Mouse (Mus musculus): Measurements from ENCODE around the gene Kcng3. TPM values are rescaled to one million over a fixed set of nuclear protein-coding genes. Genes with fewer than 3 reads are reported as not detected.
A peak's percentile ranks its signal among the peaks of the same experiment; 100 is the strongest.

Gene Kcng3
- polyA plus RNA-seq, 1 experiment = 0.25 TPM

GRCm38 (mm10) chr17:83630787-83631678, 662 bp downstream of the Kcng3 start:
- H3K4me3 ChIP-seq (ENCODE audit: low read depth, low read length) = peak overlapping the region; percentile 76
- H3K36me3 ChIP-seq (ENCODE audit: control insufficient read depth, insufficient read depth, low read length) = no peaks in the 10 kb centered on the region
- 3% methylated on average over 108 of the region's 109 CpGs for WGBS
- H3K4me1 ChIP-seq (ENCODE audit: control insufficient read depth, insufficient read depth, insufficient read length, low read length) = peaks cover 10% of the 10 kb centered on the region
- peaks cover 42% of the 10 kb centered on the region for H3K27me3 ChIP-seq (ENCODE audit: control insufficient read depth, insufficient read depth, low read length)
- TF ChIP-seq CTCF (IDR thresholded peaks at IDR 0.05; ENCODE audit: extremely low read depth, insufficient read length, insufficient replicate concordance, low read depth, low read length) (no peak), POLR2A (IDR thresholded peaks at IDR 0.05; ENCODE audit: low read depth, low read length) (no peak)
- H3K27ac ChIP-seq (ENCODE audit: insufficient read depth, low read depth, low read length) = no peak overlapping the region

- Histone ChIP-seq H3K27ac (ENCODE audit: insufficient read depth, low read depth, low read length) (no peak overlapping the region), H3K27me3 (ENCODE audit: control insufficient read depth, insufficient read depth, low read length) (no peaks in the 10 kb centered on the region), H3K36me3 (ENCODE audit: control insufficient read depth, insufficient read depth, low read length) (no peaks in the 10 kb centered on the region), H3K4me3 (ENCODE audit: low read depth, low read length) (no peak overlapping the region), H3K4me1 (ENCODE audit: control insufficient read depth, insufficient read depth, insufficient read length, low read length) (no peaks in the 10 kb centered on the region)
- 43% methylated on average over 11 of the region's 11 CpGs for WGBS
- TF ChIP-seq POLR2A (IDR thresholded peaks at IDR 0.05; ENCODE audit: low read depth, low read length) (no peak), CTCF (IDR thresholded peaks at IDR 0.05; ENCODE audit: extremely low read depth, insufficient read length, insufficient replicate concordance, low read depth, low read length) (no peak)
Observed at GRCm38 (mm10) chr17:83613907-83614306, 17.8 kb downstream of the Kcng3 start.

GRCm38 (mm10) chr17:83609532-83609931, 22.2 kb downstream of the Kcng3 start:
- Histone ChIP-seq H3K27me3 (ENCODE audit: control insufficient read depth, insufficient read depth, low read length) (no peaks in the 10 kb centered on the region), H3K4me1 (ENCODE audit: control insufficient read depth, insufficient read depth, insufficient read length, low read length) (no peaks in the 10 kb centered on the region), H3K4me3 (ENCODE audit: low read depth, low read length) (no peak overlapping the region), H3K27ac (ENCODE audit: insufficient read depth, low read depth, low read length) (no peak overlapping the region), H3K36me3 (ENCODE audit: control insufficient read depth, insufficient read depth, low read length) (no peaks in the 10 kb centered on the region)
- WGBS = 76% methylated on average over 4 of the region's 4 CpGs
- TF ChIP-seq POLR2A (IDR thresholded peaks at IDR 0.05; ENCODE audit: low read depth, low read length) = no peak
- TF ChIP-seq CTCF (IDR thresholded peaks at IDR 0.05; ENCODE audit: extremely low read depth, insufficient read length, insufficient replicate concordance, low read depth, low read length) = no peak

- no peaks in the 10 kb centered on the region for H3K36me3 ChIP-seq (ENCODE audit: control insufficient read depth, insufficient read depth, low read length)
- H3K4me1 ChIP-seq (ENCODE audit: control insufficient read depth, insufficient read depth, insufficient read length, low read length) = no peaks in the 10 kb centered on the region; the same call in 1 of the 2 replicates
- no peak overlapping the region for H3K27ac ChIP-seq (ENCODE audit: insufficient read depth, low read depth, low read length)
- H3K27me3 ChIP-seq (ENCODE audit: control insufficient read depth, insufficient read depth, low read length) = no peaks in the 10 kb centered on the region
- TF ChIP-seq CTCF (IDR thresholded peaks at IDR 0.05; ENCODE audit: extremely low read depth, insufficient read length, insufficient replicate concordance, low read depth, low read length) (no peak), POLR2A (IDR thresholded peaks at IDR 0.05; ENCODE audit: low read depth, low read length) (no peak)
- WGBS = 87% methylated on average over 12 of the region's 12 CpGs
- no peak overlapping the region for H3K4me3 ChIP-seq (ENCODE audit: low read depth, low read length)
Observed at GRCm38 (mm10) chr17:83600976-83601375, 30.7 kb downstream of the Kcng3 start.

GRCm38 (mm10) chr17:83595966-83596365, 35.7 kb downstream of the Kcng3 start:
- no peaks in the 10 kb centered on the region for H3K27me3 ChIP-seq (ENCODE audit: control insufficient read depth, insufficient read depth, low read length)
- 50% methylated on average over 7 of the region's 7 CpGs for WGBS

GRCm38 (mm10) chr17:83594526-83594925, 37.2 kb downstream of the Kcng3 start:
- TF ChIP-seq CTCF (IDR thresholded peaks at IDR 0.05; ENCODE audit: extremely low read depth, insufficient read length, insufficient replicate concordance, low read depth, low read length) (no peak), POLR2A (IDR thresholded peaks at IDR 0.05; ENCODE audit: low read depth, low read length) (no peak)
- Histone ChIP-seq H3K27me3 (ENCODE audit: control insufficient read depth, insufficient read depth, low read length) (no peaks in the 10 kb centered on the region), H3K4me1 (ENCODE audit: control insufficient read depth, insufficient read depth, insufficient read length, low read length) (no peaks in the 10 kb centered on the region), H3K27ac (ENCODE audit: insufficient read depth, low read depth, low read length) (no peak overlapping the region), H3K36me3 (ENCODE audit: control insufficient read depth, insufficient read depth, low read length) (no peaks in the 10 kb centered on the region), H3K4me3 (ENCODE audit: low read depth, low read length) (no peak overlapping the region)
- WGBS = 70% methylated on average over 8 of the region's 8 CpGs

More at GRCm38 (mm10) chr17:83595966-83596365, 35.7 kb downstream of the Kcng3 start:
- no peak for TF ChIP-seq CTCF (IDR thresholded peaks at IDR 0.05; ENCODE audit: extremely low read depth, insufficient read length, insufficient replicate concordance, low read depth, low read length)
- TF ChIP-seq POLR2A (IDR thresholded peaks at IDR 0.05; ENCODE audit: low read depth, low read length) = no peak
- no peak overlapping the region for H3K4me3 ChIP-seq (ENCODE audit: low read depth, low read length)
- H3K36me3 ChIP-seq (ENCODE audit: control insufficient read depth, insufficient read depth, low read length) = no peaks in the 10 kb centered on the region
- H3K27ac ChIP-seq (ENCODE audit: insufficient read depth, low read depth, low read length) = no peak overlapping the region
- H3K4me1 ChIP-seq (ENCODE audit: control insufficient read depth, insufficient read depth, insufficient read length, low read length) = no peaks in the 10 kb centered on the region; the same call in 1 of the 2 replicates

GRCm38 (mm10) chr17:83593396-83593795, 38.3 kb downstream of the Kcng3 start:
- H3K4me3 ChIP-seq (ENCODE audit: low read depth, low read length) = no peak overlapping the region
- TF ChIP-seq POLR2A (IDR thresholded peaks at IDR 0.05; ENCODE audit: low read depth, low read length) (no peak), CTCF (IDR thresholded peaks at IDR 0.05; ENCODE audit: extremely low read depth, insufficient read length, insufficient replicate concordance, low read depth, low read length) (no peak)
- 77% methylated on average over 10 of the region's 10 CpGs for WGBS
- no peaks in the 10 kb centered on the region for H3K4me1 ChIP-seq (ENCODE audit: control insufficient read depth, insufficient read depth, insufficient read length, low read length)
- no peak overlapping the region for H3K27ac ChIP-seq (ENCODE audit: insufficient read depth, low read depth, low read length)
- H3K27me3 ChIP-seq (ENCODE audit: control insufficient read depth, insufficient read depth, low read length) = no peaks in the 10 kb centered on the region
- H3K36me3 ChIP-seq (ENCODE audit: control insufficient read depth, insufficient read depth, low read length) = no peaks in the 10 kb centered on the region

Measured in small intestine, adult 2 months (tissue).